Mouse (Mus musculus) bone marrow, adult 2 months (tissue): ENCODE results near the gene Dhrs7b. TPM values are rescaled to one million over a fixed set of nuclear protein-coding genes. Genes with fewer than 3 reads are reported as not detected.
"Not testable (repeated sequence)": the region's sequence is repeated elsewhere in the genome, so short reads cannot be mapped to it uniquely, and the experiment has no call there.

ENCODE experiments used
- H3K27ac ChIP-seq: fragments of 200-500 bp; 2 replicates; pipeline ENCODE4 v1.5.1; 2012; ENCODE audit warnings: low read depth, mild to moderate bottlenecking, control low read depth, inconsistent platforms, low read length; ENCODE audit not compliant: control insufficient read depth, poor library complexity, insufficient read depth
- H3K4me1 ChIP-seq: fragments of 200-500 bp; 2 replicates; pipeline ENCODE4 v1.6.1; 2011; ENCODE audit warnings: low read length; ENCODE audit not compliant: control insufficient read depth, insufficient read depth
- H3K4me3 ChIP-seq: fragments of 200-500 bp; replicated peaks from 2 replicates; pipeline ENCODE3; 2011; ENCODE audit warnings: mild to moderate bottlenecking, low read depth, low read length, control low read depth; ENCODE audit not compliant: control insufficient read depth
- CTCF ChIP-seq: fragments of 200-500 bp; IDR thresholded peaks from 2 replicates; pipeline ENCODE4 v1.5.1; 2011; ENCODE audit warnings: low read length, control low read depth; ENCODE audit not compliant: control insufficient read depth, insufficient read depth
- POLR2A ChIP-seq: fragments of 200-500 bp; IDR thresholded peaks from 2 replicates; pipeline ENCODE4 v1.6.1; 2011; ENCODE audit warnings: low read depth, mild to moderate bottlenecking, control low read depth, low read length, borderline replicate concordance; ENCODE audit not compliant: control insufficient read depth
- WGBS: fragments of 180-500 bp; shearing (Covaris S2); methylation state at CpG from one replicate; pipeline ENCODE4 v1.1.7; 2018; 5-methylcytosine and 5-hydroxymethylcytosine counted together
- polyA plus RNA-seq: library from polyadenylated mRNA; stranded (reverse); fragments of >200 nt; gene quantifications from 2 replicates; pipeline ENCODE4 v1.2.4, GENCODE M21; 2011; ENCODE audit warnings: low replicate concordance; ENCODE audit not compliant: missing spikeins, insufficient read depth, insufficient read length

Dhrs7b gene
- polyA plus RNA-seq, 1 experiment: 14.5 TPM

DNA sequence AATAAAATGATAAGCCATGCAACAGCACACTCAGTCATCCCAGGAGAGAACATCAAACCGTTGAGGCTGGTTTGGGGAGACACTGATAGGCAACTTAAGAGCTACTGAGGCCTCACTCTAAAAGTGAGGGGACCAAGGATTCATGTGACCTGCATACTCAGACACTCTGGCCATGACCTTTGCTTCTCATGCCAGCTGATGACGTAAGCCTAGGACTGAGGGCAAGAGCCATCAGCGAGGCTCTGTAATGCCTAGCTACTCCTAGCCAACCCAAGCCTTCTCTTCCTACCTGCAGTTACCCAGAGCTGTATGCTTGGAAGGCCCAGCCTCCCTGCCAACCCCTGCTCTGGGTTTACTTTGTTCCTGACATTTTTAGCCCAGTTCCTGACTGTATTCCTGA is 31.6 kb downstream of the Dhrs7b start:
- H3K4me3 ChIP-seq: no peak overlapping the region
- TF ChIP-seq CTCF: no peak
- TF ChIP-seq POLR2A: no peak
- no peak overlapping the region for H3K27ac ChIP-seq
- no peaks in the 10 kb centered on the region for H3K4me1 ChIP-seq
- 79% methylated on average over 3 of the region's 3 CpGs for WGBS

DNA sequence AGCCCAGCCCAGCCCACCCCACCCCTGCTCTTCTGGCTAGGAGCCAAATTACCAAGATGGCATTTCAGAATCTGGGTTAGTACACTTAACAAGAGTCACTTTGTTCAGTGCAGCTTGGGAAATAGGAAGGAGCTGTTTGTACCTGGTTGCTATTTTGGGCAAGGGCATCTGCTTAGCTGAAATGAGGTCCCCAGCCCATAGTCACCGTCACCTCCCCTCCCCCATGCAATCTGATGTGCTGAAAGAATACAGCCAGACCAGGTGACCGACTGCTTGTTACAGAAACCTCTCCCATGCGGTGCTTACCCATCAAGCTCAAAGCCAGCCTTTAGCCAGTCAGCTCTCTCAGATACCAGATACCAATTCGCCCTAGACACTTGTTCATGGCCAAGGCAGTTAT is 32.8 kb downstream of the Dhrs7b start:
- no peak for TF ChIP-seq CTCF
- no peak for TF ChIP-seq POLR2A

DNA sequence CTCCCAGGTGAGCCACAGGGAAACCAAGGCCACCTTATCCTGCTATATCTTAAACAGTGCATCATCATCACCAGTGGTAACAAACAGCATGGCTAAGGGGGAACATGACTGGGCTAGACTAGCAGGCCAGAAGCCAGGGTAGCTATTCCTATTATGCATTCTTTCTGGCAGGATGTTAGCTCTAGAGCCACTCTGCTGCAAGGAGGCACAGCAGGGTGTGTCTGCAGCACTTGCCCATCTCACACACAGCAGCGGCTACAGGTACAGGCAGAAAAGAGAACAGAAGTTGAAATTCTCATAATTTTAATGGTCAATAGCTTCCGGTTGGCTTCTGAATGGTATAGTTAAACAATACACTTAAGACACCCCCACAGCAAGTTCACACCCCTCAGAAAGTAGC is 33.7 kb downstream of the Dhrs7b start:
- H3K4me1 ChIP-seq: no peaks in the 10 kb centered on the region
- TF ChIP-seq POLR2A (no peak), CTCF (no peak)
- 95% methylated on average over 2 of the region's 2 CpGs for WGBS
- H3K4me3 ChIP-seq: no peak overlapping the region
- no peak overlapping the region for H3K27ac ChIP-seq

More for the DNA sequence above, 32.8 kb downstream of the Dhrs7b start:
- Histone ChIP-seq H3K4me1 (no peaks in the 10 kb centered on the region), H3K27ac (no peak overlapping the region), H3K4me3 (no peak overlapping the region)
- WGBS: 88% methylated on average over 4 of the region's 4 CpGs

DNA sequence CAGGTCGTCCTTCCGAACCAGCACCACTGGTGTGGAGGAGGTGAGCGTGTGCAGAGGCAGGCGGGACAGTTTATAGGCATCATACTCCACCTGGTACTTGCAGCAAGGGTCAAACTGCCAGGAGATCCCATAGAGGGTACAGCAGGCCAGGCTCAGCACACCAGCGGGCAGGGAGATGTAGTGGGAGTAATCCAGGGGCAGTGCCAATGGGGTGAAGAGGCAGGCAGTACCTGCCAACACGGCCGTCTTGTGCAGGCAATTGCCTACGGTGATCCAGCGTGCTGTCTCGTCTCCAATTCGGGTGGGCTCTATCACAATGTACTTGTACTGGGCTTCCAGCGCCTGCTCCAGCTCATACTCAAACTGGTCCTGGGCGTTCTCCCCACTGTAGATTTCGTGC is 34.5 kb downstream of the Dhrs7b start:
- 87% methylated on average over 14 of the region's 14 CpGs for WGBS
- Histone ChIP-seq H3K27ac (no peak overlapping the region), H3K4me3 (no peak overlapping the region), H3K4me1 (no peaks in the 10 kb centered on the region)
- TF ChIP-seq CTCF: no peak
- TF ChIP-seq POLR2A: no peak

DNA sequence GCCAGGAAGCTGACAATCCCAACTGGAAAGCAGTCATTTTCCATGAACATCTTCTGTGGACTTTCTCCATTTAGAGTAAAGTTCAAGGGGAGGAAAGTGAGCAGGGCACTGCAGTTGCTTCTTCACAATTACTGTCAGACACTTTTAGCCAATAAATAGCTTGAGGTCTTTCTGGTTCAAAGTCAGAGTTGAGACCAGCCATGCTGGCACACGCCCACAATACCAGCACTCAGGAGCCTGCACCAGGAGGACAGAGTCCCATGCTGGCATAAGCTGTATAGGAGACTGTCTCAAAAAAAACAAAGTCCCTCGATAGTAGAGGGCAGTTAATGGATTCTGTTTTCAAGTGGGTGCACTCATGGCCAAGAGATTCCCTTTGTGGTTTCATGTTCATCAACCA is 35.6 kb downstream of the Dhrs7b start:
- Histone ChIP-seq H3K4me1 (no peaks in the 10 kb centered on the region), H3K27ac (no peak overlapping the region), H3K4me3 (no peak overlapping the region)
- TF ChIP-seq CTCF: no peak
- TF ChIP-seq POLR2A: no peak
- 74% methylated on average over 2 of the region's 2 CpGs for WGBS

DNA sequence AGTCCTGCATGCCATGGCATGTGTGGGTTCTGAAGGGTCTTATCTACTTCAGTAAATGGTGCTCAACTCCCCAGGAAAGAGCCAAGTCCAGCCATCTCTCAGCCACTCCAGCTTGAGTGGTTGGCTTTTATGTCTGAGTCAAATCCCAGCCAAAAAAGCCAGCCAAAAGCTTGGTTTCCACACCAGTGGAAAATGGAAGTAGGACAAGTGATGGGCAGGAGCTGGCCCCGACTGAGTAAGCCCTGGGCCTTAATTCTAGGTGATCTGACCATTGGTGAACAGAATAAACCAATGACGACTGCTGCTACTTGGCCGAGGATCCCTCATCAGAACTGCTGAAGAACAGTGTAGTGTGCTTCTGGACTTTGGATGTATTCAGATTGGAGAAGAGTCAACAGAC is 37.0 kb downstream of the Dhrs7b start:
- no peak overlapping the region for H3K4me3 ChIP-seq
- no peak overlapping the region for H3K27ac ChIP-seq
- TF ChIP-seq POLR2A (no peak), CTCF (no peak)
- WGBS: 67% methylated on average over 3 of the region's 3 CpGs
- no peaks in the 10 kb centered on the region for H3K4me1 ChIP-seq

DNA sequence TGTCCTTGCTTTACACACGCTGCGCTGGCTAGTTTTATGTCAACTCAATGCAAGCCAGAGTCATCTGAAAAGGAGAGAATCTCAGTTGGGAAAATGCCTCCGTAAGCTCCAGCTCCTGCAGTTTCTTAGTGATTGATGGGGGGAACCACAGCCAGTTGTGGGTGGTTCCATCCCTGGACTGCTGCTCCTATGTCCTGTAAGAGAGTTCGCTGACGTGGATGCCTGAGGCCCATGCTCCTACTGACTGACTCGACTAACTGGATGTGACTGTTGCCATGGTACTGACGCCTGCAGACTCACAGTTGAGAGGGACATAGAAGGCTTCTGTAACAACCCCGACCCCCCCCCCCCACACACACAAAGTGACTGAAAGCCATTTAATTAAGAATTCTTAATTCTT is 37.5 kb downstream of the Dhrs7b start:
- H3K4me3 ChIP-seq: no peak overlapping the region
- no peak overlapping the region for H3K27ac ChIP-seq
- 78% methylated on average over 8 of the region's 8 CpGs for WGBS
- TF ChIP-seq CTCF (no peak), POLR2A (no peak)
- no peaks in the 10 kb centered on the region for H3K4me1 ChIP-seq

DNA sequence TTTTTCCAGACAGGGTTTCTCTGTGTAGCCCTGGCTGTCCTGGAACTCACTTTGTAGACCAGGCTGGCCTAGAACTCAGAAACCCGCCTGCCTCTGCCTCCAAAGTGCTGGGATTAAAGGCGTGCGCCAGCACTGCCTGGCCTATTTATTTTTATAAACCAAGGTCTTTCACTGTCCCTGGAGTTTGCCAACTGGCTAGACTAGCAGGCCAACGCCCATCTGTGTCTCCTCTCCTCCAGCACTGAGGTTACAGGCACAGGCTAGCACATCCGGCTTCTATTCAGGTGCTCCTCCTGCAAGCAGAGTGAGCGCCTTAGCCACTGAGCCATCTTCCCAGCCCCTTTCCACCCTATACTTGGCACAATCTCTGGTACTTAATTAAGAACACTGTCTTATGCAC is 39.0 kb downstream of the Dhrs7b start:
- not testable (repeated sequence) for H3K27ac ChIP-seq, H3K4me3 ChIP-seq, H3K4me1 ChIP-seq
- 84% methylated on average over 6 of the region's 6 CpGs for WGBS

DNA sequence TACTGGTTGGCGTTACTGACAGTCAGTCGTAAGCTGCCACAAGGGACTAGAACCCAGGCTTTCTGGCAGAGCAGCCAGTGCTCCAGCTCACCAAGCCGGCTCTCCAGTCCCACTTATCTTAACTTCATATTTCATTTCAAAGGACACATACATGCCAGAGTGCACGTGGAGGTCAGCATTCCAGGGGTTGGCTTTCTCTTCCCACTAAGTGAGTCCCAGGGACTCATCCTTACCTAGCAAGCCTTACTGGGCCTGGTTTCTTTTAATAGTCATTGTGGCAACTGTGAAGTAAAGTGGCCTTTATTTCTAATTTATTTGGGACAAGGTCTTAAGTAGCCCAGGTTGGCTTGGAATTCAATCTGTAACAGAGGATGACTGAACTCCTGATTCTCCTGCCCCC is 41.0 kb downstream of the Dhrs7b start:
- no peak overlapping the region for H3K4me3 ChIP-seq
- no peak for TF ChIP-seq POLR2A
- WGBS: 89% methylated on average over 4 of the region's 4 CpGs
- no peak overlapping the region for H3K27ac ChIP-seq
- no peaks in the 10 kb centered on the region; the same call in 1 of the 2 replicates for H3K4me1 ChIP-seq
